Mouse (Mus musculus): Measurements from ENCODE around the gene Sertad3. TPM values are rescaled to one million over a fixed set of nuclear protein-coding genes. Genes with fewer than 3 reads are reported as not detected.

Sertad3 gene
- 9.6 and 9.9 TPM in 2 replicates for polyA plus RNA-seq (2012)

- no peaks in the 10 kb centered on the region for H3K27me3 ChIP-seq (ENCODE audit: control insufficient read depth)
- no peaks in the 10 kb centered on the region for H3K9me3 ChIP-seq (ENCODE audit: control insufficient read depth, low read length)
- TF ChIP-seq GATA1 (IDR thresholded peaks at IDR 0.05; ENCODE audit: low read length) (no peak), TAL1 (IDR thresholded peaks at IDR 0.05; ENCODE audit: low read length) (no peak)
- H3K4me3 ChIP-seq (replicated peaks), result peak within 1 kb of the TSS; percentile 79
- peaks cover 41% of the 10 kb centered on the region for H3K36me3 ChIP-seq (ENCODE audit: control insufficient read depth)
- H3K4me1 ChIP-seq (ENCODE audit: control insufficient read depth), result peaks cover 58% of the 10 kb centered on the region
Measured at GRCm38 (mm10) chr7:27473156-27473834, at the start of gene Sertad3. Gene Sertad3, plus strand, starts transcription at chr7:27473768.

DNA sequence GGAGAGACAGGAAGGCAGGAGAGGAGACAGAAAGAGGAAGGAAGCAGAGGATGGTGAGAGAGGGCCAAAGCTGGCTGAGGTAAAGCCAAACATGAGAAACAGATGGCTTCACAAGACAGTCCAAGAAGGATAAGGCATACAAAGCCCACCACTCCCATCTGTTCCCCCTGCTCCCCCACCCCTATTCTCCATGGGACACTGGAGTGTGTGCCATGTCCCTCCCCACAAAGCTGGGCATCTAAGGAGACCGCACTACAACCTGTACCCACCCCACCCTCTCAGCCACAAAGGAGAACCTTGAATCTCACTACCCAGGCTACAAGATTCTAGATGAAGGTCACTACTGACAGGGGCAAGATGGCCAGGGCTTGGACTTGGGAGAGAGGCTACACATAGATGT is 46.2 kb upstream of the Sertad3 start:
- Histone ChIP-seq H3K9me3 (ENCODE audit: control insufficient read depth, low read length) (peaks cover 6% of the 10 kb centered on the region), H3K4me3 (replicated peaks) (no peak overlapping the region), H3K27me3 (ENCODE audit: control insufficient read depth) (peaks cover 32% of the 10 kb centered on the region), H3K36me3 (ENCODE audit: control insufficient read depth) (no peaks in the 10 kb centered on the region), H3K4me1 (ENCODE audit: control insufficient read depth) (no peaks in the 10 kb centered on the region; the same call in 1 of the 2 replicates)
- TF ChIP-seq GATA1 (IDR thresholded peaks at IDR 0.05; ENCODE audit: low read length), result no peak
- TF ChIP-seq TAL1 (IDR thresholded peaks at IDR 0.05; ENCODE audit: low read length), result no peak

GRCm38 (mm10) chr7:27428002-27428401 is 45.6 kb upstream of the Sertad3 start:
- H3K9me3 ChIP-seq (ENCODE audit: control insufficient read depth, low read length), result peaks cover 6% of the 10 kb centered on the region
- no peaks in the 10 kb centered on the region for H3K36me3 ChIP-seq (ENCODE audit: control insufficient read depth)
- peaks cover 1% of the 10 kb centered on the region for H3K4me1 ChIP-seq (ENCODE audit: control insufficient read depth)
- H3K4me3 ChIP-seq (replicated peaks), result no peak overlapping the region
- no peak for TF ChIP-seq TAL1 (IDR thresholded peaks at IDR 0.05; ENCODE audit: low read length)
- no peak for TF ChIP-seq GATA1 (IDR thresholded peaks at IDR 0.05; ENCODE audit: low read length)
- peaks cover 38% of the 10 kb centered on the region for H3K27me3 ChIP-seq (ENCODE audit: control insufficient read depth)

- Histone ChIP-seq H3K4me3 (replicated peaks) (no peak overlapping the region), H3K27me3 (ENCODE audit: control insufficient read depth) (peaks cover 49% of the 10 kb centered on the region), H3K36me3 (ENCODE audit: control insufficient read depth) (no peaks in the 10 kb centered on the region), H3K4me1 (ENCODE audit: control insufficient read depth) (peaks cover 12% of the 10 kb centered on the region), H3K9me3 (ENCODE audit: control insufficient read depth, low read length) (peaks cover 6% of the 10 kb centered on the region)
- no peak for TF ChIP-seq GATA1 (IDR thresholded peaks at IDR 0.05; ENCODE audit: low read length)
- TF ChIP-seq TAL1 (IDR thresholded peaks at IDR 0.05; ENCODE audit: low read length), result no peak
Measured at GRCm38 (mm10) chr7:27429135-27429534, 44.4 kb upstream of the Sertad3 start.

DNA sequence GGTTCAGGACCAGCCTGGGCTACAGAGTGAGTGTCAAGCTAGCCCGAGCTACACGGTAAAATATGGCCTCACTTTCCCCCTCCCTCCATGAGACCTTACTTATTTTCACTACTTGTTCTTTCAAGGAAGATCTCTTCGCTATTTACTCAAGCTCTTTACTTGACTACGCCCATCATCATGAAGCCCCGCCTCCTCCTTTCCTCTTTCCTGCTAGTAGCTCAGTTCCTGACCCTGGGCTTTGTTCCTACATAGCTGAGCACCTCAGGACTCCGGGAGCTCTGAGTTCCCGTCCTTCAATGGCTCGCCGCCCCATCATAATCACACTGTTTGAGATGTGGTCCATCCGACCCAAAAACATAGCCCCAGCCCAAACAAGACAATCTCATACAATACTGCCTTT is 40.2 kb upstream of the Sertad3 start:
- H3K4me1 ChIP-seq (ENCODE audit: control insufficient read depth), result peaks cover 19% of the 10 kb centered on the region
- no peaks in the 10 kb centered on the region for H3K36me3 ChIP-seq (ENCODE audit: control insufficient read depth)
- TF ChIP-seq TAL1 (IDR thresholded peaks at IDR 0.05; ENCODE audit: low read length) (no peak), GATA1 (IDR thresholded peaks at IDR 0.05; ENCODE audit: low read length) (no peak)
- H3K9me3 ChIP-seq (ENCODE audit: control insufficient read depth, low read length), result peaks cover 6% of the 10 kb centered on the region
- peaks cover 72% of the 10 kb centered on the region for H3K27me3 ChIP-seq (ENCODE audit: control insufficient read depth)
- no peak overlapping the region for H3K4me3 ChIP-seq (replicated peaks)

DNA sequence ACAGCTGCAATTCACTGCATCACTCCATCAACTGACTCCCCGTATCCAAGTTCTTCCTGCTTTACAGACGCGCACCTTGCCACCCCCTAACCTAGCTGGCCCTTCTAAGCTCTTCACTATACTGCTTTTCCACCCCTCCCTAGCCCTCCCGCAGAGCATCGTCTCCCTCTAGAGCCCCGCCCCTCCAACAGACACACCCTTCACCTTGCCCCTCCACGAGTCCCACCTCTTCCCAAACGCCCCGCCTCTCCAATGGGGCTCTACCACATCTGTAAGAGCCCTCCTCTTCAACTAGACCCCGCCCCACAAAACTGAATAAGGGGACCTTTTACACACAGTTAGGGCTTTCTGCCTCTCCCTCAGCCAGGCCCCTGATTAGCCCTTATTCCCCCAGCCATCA is 39.8 kb upstream of the Sertad3 start:
- peaks cover 71% of the 10 kb centered on the region for H3K27me3 ChIP-seq (ENCODE audit: control insufficient read depth)
- no peak overlapping the region for H3K4me3 ChIP-seq (replicated peaks)

DNA sequence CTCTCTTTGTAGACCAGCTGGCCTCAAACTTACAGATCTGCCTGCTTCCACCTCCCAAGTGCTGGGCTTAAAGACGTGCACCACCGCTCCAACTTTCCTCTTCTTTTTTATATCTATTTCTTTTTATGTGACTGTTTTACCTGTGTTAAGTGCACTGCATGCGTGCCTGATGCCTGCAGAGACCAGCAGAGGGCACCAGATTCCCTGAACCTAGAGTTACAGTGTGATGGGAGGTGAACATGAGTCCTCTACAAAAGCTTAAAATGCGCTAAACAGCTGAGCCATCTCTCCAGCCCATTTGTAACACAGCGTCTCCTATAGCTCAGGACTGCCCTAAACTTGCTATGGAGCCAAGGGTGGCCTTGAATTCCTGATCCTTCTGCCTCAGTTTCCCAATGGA is 36.0 kb upstream of the Sertad3 start:
- peaks cover 10% of the 10 kb centered on the region for H3K9me3 ChIP-seq (ENCODE audit: control insufficient read depth, low read length)
- peaks cover 19% of the 10 kb centered on the region for H3K4me1 ChIP-seq (ENCODE audit: control insufficient read depth)
- H3K4me3 ChIP-seq (replicated peaks), result no peak overlapping the region
- H3K36me3 ChIP-seq (ENCODE audit: control insufficient read depth), result no peaks in the 10 kb centered on the region
- peaks cover 63% of the 10 kb centered on the region for H3K27me3 ChIP-seq (ENCODE audit: control insufficient read depth)
- TF ChIP-seq TAL1 (IDR thresholded peaks at IDR 0.05; ENCODE audit: low read length) (no peak), GATA1 (IDR thresholded peaks at IDR 0.05; ENCODE audit: low read length) (no peak)

More for the DNA sequence above, 39.8 kb upstream of the Sertad3 start:
- Histone ChIP-seq H3K4me1 (ENCODE audit: control insufficient read depth) (peaks cover 19% of the 10 kb centered on the region), H3K9me3 (ENCODE audit: control insufficient read depth, low read length) (peaks cover 6% of the 10 kb centered on the region), H3K36me3 (ENCODE audit: control insufficient read depth) (no peaks in the 10 kb centered on the region)
- TF ChIP-seq GATA1 (IDR thresholded peaks at IDR 0.05; ENCODE audit: low read length) (no peak), TAL1 (IDR thresholded peaks at IDR 0.05; ENCODE audit: low read length) (no peak)

DNA sequence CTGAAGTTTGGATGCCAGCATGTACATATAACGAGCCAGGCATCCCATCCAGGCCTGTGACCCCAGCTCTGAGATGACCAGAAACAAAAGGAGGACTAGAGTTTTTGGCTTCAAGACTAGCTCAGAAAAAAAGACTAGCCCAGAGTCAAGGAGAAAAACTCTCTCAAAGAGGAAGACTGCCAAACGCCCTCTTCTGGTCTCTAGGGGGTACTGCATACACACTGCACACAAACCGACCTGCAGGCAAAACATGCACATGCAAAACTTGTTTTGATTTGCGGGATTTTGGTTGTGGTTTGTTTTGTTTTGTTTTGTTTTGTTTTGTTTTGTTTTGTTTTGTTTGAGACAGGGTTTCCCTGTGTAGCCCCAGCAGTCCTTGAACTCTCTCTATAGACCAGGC is 33.6 kb upstream of the Sertad3 start:
- peaks cover 15% of the 10 kb centered on the region for H3K9me3 ChIP-seq (ENCODE audit: control insufficient read depth, low read length)
- H3K4me1 ChIP-seq (ENCODE audit: control insufficient read depth), result peaks cover 7% of the 10 kb centered on the region
- TF ChIP-seq TAL1 (IDR thresholded peaks at IDR 0.05; ENCODE audit: low read length), result no peak
- no peak for TF ChIP-seq GATA1 (IDR thresholded peaks at IDR 0.05; ENCODE audit: low read length)
- H3K27me3 ChIP-seq (ENCODE audit: control insufficient read depth), result peaks cover 61% of the 10 kb centered on the region
- H3K4me3 ChIP-seq (replicated peaks), result no peak overlapping the region
- H3K36me3 ChIP-seq (ENCODE audit: control insufficient read depth), result no peaks in the 10 kb centered on the region

- Histone ChIP-seq H3K36me3 (ENCODE audit: control insufficient read depth) (peaks cover 25% of the 10 kb centered on the region), H3K4me1 (ENCODE audit: control insufficient read depth) (peaks cover 36% of the 10 kb centered on the region), H3K27me3 (ENCODE audit: control insufficient read depth) (peaks cover 53% of the 10 kb centered on the region), H3K9me3 (ENCODE audit: control insufficient read depth, low read length) (peaks cover 12% of the 10 kb centered on the region; the same call in 1 of the 2 replicates), H3K4me3 (replicated peaks) (peak overlapping the region; percentile 70)
- TF ChIP-seq TAL1 (IDR thresholded peaks at IDR 0.05; ENCODE audit: low read length) (no peak), GATA1 (IDR thresholded peaks at IDR 0.05; ENCODE audit: low read length) (no peak)
Measured at GRCm38 (mm10) chr7:27446051-27446450, 27.5 kb upstream of the Sertad3 start.

All from erythroblast, embryonic 14.5 days (primary cell).